Mouse (Mus musculus): ENCODE measurements around the gene P2rx4. TPM values are rescaled to one million over a fixed set of nuclear protein-coding genes. Genes with fewer than 3 reads are reported as not detected.

The P2rx4 gene
- polyA plus RNA-seq, 1 experiment from 2014 or later, result 20.7 TPM

DNA sequence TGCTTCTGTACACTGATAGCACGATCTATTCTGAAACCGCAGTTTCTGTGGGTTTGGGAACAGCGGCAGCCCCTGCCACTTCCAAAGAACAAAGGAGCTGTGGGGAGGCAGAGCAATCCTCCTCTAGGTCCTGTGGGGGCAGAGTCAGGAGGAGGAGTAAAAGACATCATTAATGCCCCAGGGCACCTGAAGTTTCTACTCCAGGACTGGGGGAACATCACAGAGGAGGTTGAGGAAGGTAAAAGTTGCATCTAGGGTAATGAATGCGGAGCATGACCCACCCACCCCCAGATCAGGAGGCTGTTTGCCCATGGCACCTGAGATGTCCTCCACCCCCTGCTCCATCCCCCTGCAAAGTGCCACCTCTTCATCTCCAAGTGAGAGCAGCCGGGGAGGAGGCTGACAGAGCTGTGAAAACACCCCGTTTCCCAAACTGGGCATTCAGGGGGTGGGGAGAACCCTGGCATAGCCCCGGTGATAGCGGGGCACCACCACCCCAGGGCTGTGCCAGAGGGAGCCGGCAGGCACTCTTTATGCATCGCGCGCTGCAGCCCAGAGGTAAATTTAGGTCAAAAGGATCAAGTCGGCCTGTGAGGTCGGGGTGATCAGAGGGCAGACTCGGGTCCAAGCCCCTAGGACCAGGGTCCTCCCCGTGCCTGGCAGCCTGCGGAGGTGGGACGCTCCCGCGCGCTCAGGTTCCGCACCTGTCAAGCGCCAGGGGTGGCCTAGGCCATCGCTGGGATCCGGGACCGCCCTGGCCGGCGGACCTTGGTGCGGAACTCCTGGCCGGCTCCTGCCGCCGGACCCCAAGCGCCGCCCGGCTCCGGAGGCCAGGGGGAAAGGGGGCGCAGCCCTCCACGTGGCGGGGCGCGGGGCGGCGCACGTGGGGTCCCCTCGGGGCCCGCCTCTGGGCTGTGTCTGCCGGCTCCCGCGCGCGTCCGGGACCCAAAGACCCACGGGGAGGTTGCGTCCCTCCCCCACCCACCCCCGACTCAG lies 71.2 kb downstream of the P2rx4 start:
- Histone ChIP-seq H3K27ac (ENCODE audit: low read length) (no peak overlapping the region), H3K4me2 (replicated peaks; ENCODE audit: low read depth, low read length) (peak overlapping the region; percentile 78), H3K36me3 (ENCODE audit: control insufficient read depth, insufficient read depth, low read length) (no peaks in the 10 kb centered on the region), H3K9me3 (ENCODE audit: control insufficient read depth, low read depth, low read length) (no peaks in the 10 kb centered on the region), H3K4me1 (ENCODE audit: control insufficient read depth, insufficient read depth, low read length) (0 out of 2 replicates have a peak, but pooled peaks cover 3% of the 10 kb centered on the region), H3K4me3 (ENCODE audit: low read depth, low read length) (peak overlapping the region; percentile 81), H3K9ac (replicated peaks; ENCODE audit: low read depth, low read length) (peak overlapping the region; percentile 89), H3K27me3 (ENCODE audit: control insufficient read depth, insufficient read depth, low read length) (no peaks in the 10 kb centered on the region)
- WGBS, result 2% methylated on average over 47 of the region's 55 CpGs
- ATAC-seq (ENCODE audit: insufficient number of reproducible peaks, insufficient read depth, low FRiP score, low read depth), result peak; percentile 39

Small RNA genes lying within 50 kb of the gene (microRNA-seq; reads per million reads assigned to microRNA genes)
- not detected for gene Mir8115

Other genes starting within 250 kb of the P2rx4 start
- gene Atp2a2, start 205.3 kb upstream of the P2rx4 start, polyA plus RNA-seq (2014; fragmentation: Nextera tagmentation; extraction: Ambion mirVana), result 36.7 and 40.0 TPM in 2 replicates
- gene Ift81, start 93.0 kb upstream of the P2rx4 start, polyA plus RNA-seq (2014; fragmentation: Nextera tagmentation; extraction: Ambion mirVana), result 49.9 and 50.8 TPM in 2 replicates
- gene P2rx7, start 63.6 kb upstream of the P2rx4 start, polyA plus RNA-seq (2014; fragmentation: Nextera tagmentation; extraction: Ambion mirVana), result 1.9 and 2.9 TPM in 2 replicates
- gene Camkk2, start 71.9 kb downstream of the P2rx4 start, polyA plus RNA-seq (2014; fragmentation: Nextera tagmentation; extraction: Ambion mirVana), result 25.7 and 28.2 TPM in 2 replicates
- gene Anapc5, start 113.8 kb downstream of the P2rx4 start, polyA plus RNA-seq (2014; fragmentation: Nextera tagmentation; extraction: Ambion mirVana), result 478 and 484 TPM in 2 replicates
- 35.8 and 44.6 TPM in 2 replicates for gene Rnf34, start 142.5 kb downstream of the P2rx4 start, polyA plus RNA-seq (2014; fragmentation: Nextera tagmentation; extraction: Ambion mirVana)